Mouse (Mus musculus) gastrocnemius, adult 2 months (tissue): Measurements from ENCODE around the gene Nmnat1. TPM values are rescaled to one million over a fixed set of nuclear protein-coding genes. Genes with fewer than 3 reads are reported as not detected.
"Not testable (repeated sequence)": the region's sequence is repeated elsewhere in the genome, so short reads cannot be mapped to it uniquely, and the experiment has no call there.

Source experiments
- DNase-seq: peaks from one replicate; pipeline ENCODE4 v3.0.0; 2022
- H3K27ac ChIP-seq: fragments of 200-600 bp; 2 replicates; pipeline ENCODE4 v1.8.1; 2022; ENCODE audit warnings: mild to moderate bottlenecking
- H3K4me3 ChIP-seq: fragments of 200-600 bp; 2 replicates; pipeline ENCODE4 v1.8.1; 2022; ENCODE audit warnings: mild to moderate bottlenecking, moderate library complexity
- CTCF ChIP-seq: fragments of 200-600 bp; IDR thresholded peaks from 2 replicates; pipeline ENCODE4 v1.8.1; 2022; ENCODE audit warnings: antibody characterized with exemption, mild to moderate bottlenecking, moderate library complexity
- intact Hi-C: fragments of 180-260 bp; cut with DNase I; formaldehyde crosslinking; loops from one replicate; pipeline ENCODE4 v1.15.1; 2025
- total RNA-seq, 2 experiments: library from RNA; stranded (reverse); gene quantifications; 2 replicates each; pipeline ENCODE4 v1.2.3; 2021

Gene Nmnat1
- total RNA-seq, 2 experiments from 2014 or later, result 30.0 to 32.7 TPM

GRCm38 (mm10) chr4:149484566-149484965 lies 436 bp downstream of the Nmnat1 start:
- no peak for DNase-seq
- no peak for TF ChIP-seq CTCF
- intact Hi-C loops, result no loop called here
- Histone ChIP-seq H3K27ac (peak overlapping the region; percentile 97), H3K4me3 (peak overlapping the region; percentile 86)

- no peak for TF ChIP-seq CTCF
- H3K4me3 ChIP-seq, result no peak within 1 kb of the TSS
- intact Hi-C loops, result no loop called here
- no peak within 1 kb of the TSS for H3K27ac ChIP-seq
- no peak for DNase-seq
These were observed 7.9 kb downstream of the Nmnat1 start, which contains the start of gene Tmem274 for GRCm38 (mm10) chr4:149477078-149477477. Tmem274 (plus strand) TSS chr4:149477378.

GRCm38 (mm10) chr4:149475096-149475495 lies 9.9 kb downstream of the Nmnat1 start:
- DNase-seq, result no peak
- intact Hi-C loops, result no loop called here
- no peak overlapping the region for H3K4me3 ChIP-seq
- no peak for TF ChIP-seq CTCF
- H3K27ac ChIP-seq, result no peak overlapping the region

GRCm38 (mm10) chr4:149469557-149469956 lies 15.4 kb downstream of the Nmnat1 start:
- DNase-seq, result no peak
- TF ChIP-seq CTCF, result no peak
- intact Hi-C loops, result no loop called here

GRCm38 (mm10) chr4:149463435-149463950 lies 21.5 kb downstream of the Nmnat1 start:
- intact Hi-C loops, result no loop called here
- DNase-seq, result no peak
- Histone ChIP-seq H3K4me3 (no peak overlapping the region), H3K27ac (no peak overlapping the region)
- TF ChIP-seq CTCF, result no peak

More at GRCm38 (mm10) chr4:149469557-149469956, 15.4 kb downstream of the Nmnat1 start:
- Histone ChIP-seq H3K27ac (no peak overlapping the region), H3K4me3 (no peak overlapping the region)

- intact Hi-C loops, result no loop called here
- no peak overlapping the region for H3K27ac ChIP-seq
- no peak for DNase-seq
These were observed 22.6 kb downstream of the Nmnat1 start for GRCm38 (mm10) chr4:149462305-149462971.

GRCm38 (mm10) chr4:149461579-149462304 lies 23.3 kb downstream of the Nmnat1 start:
- intact Hi-C loops, result no loop called here

More at GRCm38 (mm10) chr4:149462305-149462971, 22.6 kb downstream of the Nmnat1 start:
- no peak overlapping the region for H3K4me3 ChIP-seq
- TF ChIP-seq CTCF, result no peak

GRCm38 (mm10) chr4:149460475-149460874 lies 24.5 kb downstream of the Nmnat1 start:
- peak; percentile 34 for TF ChIP-seq CTCF
- intact Hi-C loops, DNase-seq, H3K4me3 ChIP-seq, H3K27ac ChIP-seq: not testable (repeated sequence)

More at GRCm38 (mm10) chr4:149461579-149462304, 23.3 kb downstream of the Nmnat1 start:
- no peak for TF ChIP-seq CTCF
- DNase-seq, result no peak
- Histone ChIP-seq H3K4me3 (no peak overlapping the region), H3K27ac (0 out of 2 replicates have a peak overlapping the region, but pooled peaks have one; percentile 5)

- intact Hi-C loops, result no loop called here
- H3K4me3 ChIP-seq, result no peak overlapping the region
- no peak for DNase-seq
- no peak for TF ChIP-seq CTCF
- no peak overlapping the region for H3K27ac ChIP-seq
These were observed 25.6 kb downstream of the Nmnat1 start for GRCm38 (mm10) chr4:149459425-149459824.

GRCm38 (mm10) chr4:149458526-149458925 lies 26.5 kb downstream of the Nmnat1 start:
- TF ChIP-seq CTCF, result no peak

GRCm38 (mm10) chr4:149457831-149458430 lies 27.1 kb downstream of the Nmnat1 start:
- TF ChIP-seq CTCF, result no peak
- H3K4me3 ChIP-seq, result peak overlapping the region; percentile 28; the same call in 1 of the 2 replicates

More at GRCm38 (mm10) chr4:149458526-149458925, 26.5 kb downstream of the Nmnat1 start:
- DNase-seq, result no peak
- Histone ChIP-seq H3K4me3 (no peak overlapping the region), H3K27ac (peak overlapping the region; percentile 76)
- intact Hi-C loops, result no loop called here

GRCm38 (mm10) chr4:149457163-149457562 lies 27.8 kb downstream of the Nmnat1 start:
- 0 out of 2 replicates have a peak overlapping the region, but pooled peaks have one; percentile 28 for H3K27ac ChIP-seq
- DNase-seq, H3K4me3 ChIP-seq, intact Hi-C loops: not testable (repeated sequence)

More at GRCm38 (mm10) chr4:149457831-149458430, 27.1 kb downstream of the Nmnat1 start:
- DNase-seq, result peak; percentile 66
- intact Hi-C loops, result no loop called here
- H3K27ac ChIP-seq, result peak overlapping the region; percentile 76
